Mouse (Mus musculus) bone marrow, adult 2 months (tissue): ENCODE results near the gene Yipf4.

Source experiments
- CTCF ChIP-seq: fragments of 200-500 bp; IDR thresholded peaks from 2 replicates; pipeline ENCODE4 v1.5.1; 2011; ENCODE audit warnings: low read length, control low read depth; ENCODE audit not compliant: control insufficient read depth, insufficient read depth
- POLR2A ChIP-seq: fragments of 200-500 bp; IDR thresholded peaks from 2 replicates; pipeline ENCODE4 v1.6.1; 2011; ENCODE audit warnings: low read depth, mild to moderate bottlenecking, control low read depth, low read length, borderline replicate concordance; ENCODE audit not compliant: control insufficient read depth

DNA sequence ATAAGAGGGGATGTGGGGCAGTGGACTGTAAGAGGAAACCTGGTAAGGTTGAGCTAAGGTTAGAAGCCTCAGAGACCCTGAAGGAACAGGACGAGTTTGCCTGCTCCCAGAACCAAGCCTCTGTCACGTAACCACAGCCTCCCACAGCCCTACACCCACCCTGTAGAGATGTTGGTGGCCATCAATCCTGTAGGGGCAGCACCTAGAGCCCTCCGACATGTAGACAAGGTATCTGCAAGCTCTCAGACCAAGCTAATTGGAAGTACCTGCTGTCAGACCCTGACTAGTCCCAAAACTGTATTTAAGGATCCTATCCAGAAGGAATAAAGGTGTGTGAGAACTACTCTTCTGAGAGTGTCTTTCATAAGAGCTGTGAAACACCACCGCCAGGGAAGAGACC lies 33.9 kb upstream of the Yipf4 start:
- TF ChIP-seq POLR2A (no peak), CTCF (no peak)
